Mouse (Mus musculus) lung, embryonic 16.5 days (tissue): ENCODE measurements around the gene Gm45261. TPM values are rescaled to one million over a fixed set of nuclear protein-coding genes. Genes with fewer than 3 reads are reported as not detected.

ENCODE experiments used
- ATAC-seq: fragments of 200-750 bp; cut with Nextera tagmentation; 2 replicates; pipeline ENCODE4 v1.8.0; 2017; ENCODE audit warnings: low read depth, mild to moderate bottlenecking, moderate library complexity
- H3K27ac ChIP-seq: fragments of 300-500 bp; sonication (generic); 2 replicates; pipeline ENCODE4 v1.5.1; 2014; ENCODE audit warnings: mild to moderate bottlenecking, control low read depth, low read length
- H3K27me3 ChIP-seq: fragments of 300-500 bp; sonication (generic); 2 replicates; pipeline ENCODE4 v1.6.1; 2014; ENCODE audit warnings: low read depth, low read length, mixed read lengths; ENCODE audit not compliant: control insufficient read depth, insufficient read depth
- H3K36me3 ChIP-seq: fragments of 300-500 bp; sonication (generic); 2 replicates; pipeline ENCODE4 v1.6.1; 2014; ENCODE audit warnings: low read length; ENCODE audit not compliant: control insufficient read depth, insufficient read depth
- H3K4me1 ChIP-seq: fragments of 300-500 bp; sonication (generic); replicated peaks from 2 replicates; pipeline ENCODE4 v1.6.1; 2014; ENCODE audit warnings: low read length, mixed read lengths; ENCODE audit not compliant: control insufficient read depth, insufficient read depth
- H3K4me2 ChIP-seq: fragments of 300-500 bp; sonication (generic); 2 replicates; pipeline ENCODE4 v1.6.1; 2014; ENCODE audit warnings: low read depth, low read length, control low read depth
- H3K4me3 ChIP-seq: fragments of 300-500 bp; sonication (generic); 2 replicates; pipeline ENCODE4 v1.5.1; 2014; ENCODE audit warnings: mild to moderate bottlenecking, low read length, control low read depth
- H3K9ac ChIP-seq: fragments of 300-500 bp; sonication (generic); 2 replicates; pipeline ENCODE4 v1.6.1; 2014; ENCODE audit warnings: low read length, control low read depth
- H3K9me3 ChIP-seq: fragments of 300-500 bp; sonication (generic); 2 replicates; pipeline ENCODE4 v1.6.1; 2016; ENCODE audit warnings: low read length; ENCODE audit not compliant: control insufficient read depth
- WGBS: fragments of 180-500 bp; shearing (Covaris S2); extraction: QIAGEN DNeasy Blood & Tissue Kit; methylation state at CpG from one replicate; pipeline ENCODE4 v1.1.7; 2014; 5-methylcytosine and 5-hydroxymethylcytosine counted together
- polyA plus RNA-seq: library from polyadenylated mRNA; unstranded; fragments of >200 nt; fragmentation: Nextera tagmentation; extraction: Ambion mirVana; gene quantifications from 2 replicates; pipeline ENCODE4 v1.2.1, GENCODE M21; 2015

Gene Gm45261
- polyA plus RNA-seq, 1 experiment from 2014 or later: not detected

DNA sequence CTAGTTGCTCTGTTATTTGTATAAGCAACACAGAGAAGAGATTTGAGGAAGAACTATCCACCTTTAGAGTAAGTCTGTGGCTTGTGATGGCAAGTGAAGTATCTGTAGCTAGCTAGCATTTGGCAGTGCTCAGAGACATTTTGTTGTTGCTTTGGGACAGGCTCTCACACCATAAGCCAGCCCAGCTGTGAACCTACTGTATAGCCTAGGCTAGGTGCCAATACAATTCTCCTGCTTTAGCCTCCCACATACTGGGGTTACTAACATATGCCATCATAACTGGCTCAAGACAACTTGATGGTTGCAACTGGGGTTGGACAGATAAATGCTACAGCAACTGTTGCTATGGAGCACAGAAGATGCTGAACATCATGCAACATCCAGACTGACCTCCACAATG lies 1.8 kb downstream of the Gm45261 start:
- Histone ChIP-seq H3K4me3 (no peak overlapping the region), H3K9ac (no peak overlapping the region), H3K4me1 (no peaks in the 10 kb centered on the region), H3K36me3 (no peaks in the 10 kb centered on the region), H3K4me2 (no peak overlapping the region), H3K9me3 (no peaks in the 10 kb centered on the region), H3K27me3 (no peaks in the 10 kb centered on the region), H3K27ac (no peak overlapping the region)
- ATAC-seq: no peak

DNA sequence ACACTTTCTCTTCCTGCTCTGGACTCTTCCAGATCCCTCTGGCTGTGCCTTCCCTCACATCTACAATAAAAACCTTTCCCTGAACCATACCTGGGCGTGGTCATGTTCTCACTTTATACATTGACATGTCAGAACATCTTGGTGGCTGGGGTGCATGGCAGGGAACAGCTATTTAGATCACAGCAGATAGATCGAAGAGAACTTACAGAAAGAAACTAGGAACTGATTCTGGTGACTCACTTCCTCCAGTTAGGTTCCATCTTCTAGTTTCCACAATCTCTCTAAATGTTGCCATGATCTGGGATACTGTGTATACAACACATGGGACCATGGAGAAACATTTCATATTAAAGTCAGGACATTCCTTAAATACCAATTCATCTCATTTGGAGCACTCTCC lies 7.3 kb downstream of the Gm45261 start:
- WGBS: 68% methylated on average over 2 of the region's 2 CpGs
- ATAC-seq: no peak
- no peak overlapping the region for H3K9ac ChIP-seq
- no peak overlapping the region for H3K27ac ChIP-seq
- H3K4me3 ChIP-seq: no peak overlapping the region
- H3K4me2 ChIP-seq: no peak overlapping the region
- no peaks in the 10 kb centered on the region for H3K9me3 ChIP-seq
- H3K27me3 ChIP-seq: no peaks in the 10 kb centered on the region
- H3K4me1 ChIP-seq: no peaks in the 10 kb centered on the region
- no peaks in the 10 kb centered on the region for H3K36me3 ChIP-seq

DNA sequence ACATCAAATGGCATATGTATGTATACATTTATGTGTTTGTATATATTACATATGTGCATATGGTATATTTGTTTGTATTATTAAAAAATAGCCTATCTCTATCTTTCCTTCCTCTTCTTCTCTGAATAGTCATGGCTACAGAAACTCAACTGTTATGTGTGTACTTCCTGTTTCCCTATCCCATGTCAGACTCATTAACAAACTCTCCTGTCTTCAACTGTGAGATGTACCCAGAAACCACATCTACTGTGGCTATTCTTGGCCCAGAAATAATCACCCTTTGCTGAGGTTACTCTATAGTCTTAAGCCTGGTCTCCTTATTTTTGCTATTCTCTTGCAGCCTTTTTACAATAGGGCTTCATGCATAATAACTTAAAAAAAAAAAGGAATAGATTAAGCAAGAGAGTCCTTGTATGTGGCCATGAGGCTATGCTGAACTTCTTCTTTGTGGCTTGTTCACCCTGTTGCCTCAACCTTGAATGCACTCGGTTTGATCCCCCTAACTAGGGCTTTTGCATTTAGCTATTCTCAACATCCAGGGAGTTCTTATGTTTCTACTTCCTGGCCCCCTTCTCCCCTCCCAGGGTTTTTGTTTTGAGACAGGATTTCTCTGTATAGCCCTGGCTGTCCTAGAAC lies 9.2 kb downstream of the Gm45261 start:
- no peak for ATAC-seq
- no peak overlapping the region for H3K9ac ChIP-seq
- H3K27me3 ChIP-seq: no peaks in the 10 kb centered on the region
- WGBS: 82% methylated on average over 1 of the region's 1 CpGs
- H3K9me3 ChIP-seq: no peaks in the 10 kb centered on the region
- no peaks in the 10 kb centered on the region for H3K36me3 ChIP-seq
- H3K4me2 ChIP-seq: no peak overlapping the region
- H3K4me1 ChIP-seq: no peaks in the 10 kb centered on the region
- H3K4me3 ChIP-seq: no peak overlapping the region
- no peak overlapping the region for H3K27ac ChIP-seq

DNA sequence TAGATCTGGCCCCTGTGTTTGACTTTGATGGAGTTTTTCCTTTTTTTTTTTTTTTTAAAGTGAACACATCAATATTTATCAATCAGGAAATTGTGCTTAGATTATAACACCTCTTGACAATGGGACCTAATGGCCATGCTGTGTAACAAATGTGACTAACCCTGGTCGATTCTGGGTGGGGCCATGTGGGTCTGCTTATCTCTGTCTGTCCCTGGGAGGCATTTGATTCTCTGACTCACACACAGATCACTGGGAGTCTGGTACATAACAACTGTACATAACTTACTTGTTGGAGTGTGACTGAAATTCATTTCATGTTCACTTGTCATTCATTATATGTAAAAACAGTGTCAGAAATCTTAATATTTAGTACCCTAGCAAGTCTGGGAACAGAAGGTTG lies 13.7 kb downstream of the Gm45261 start:
- no peaks in the 10 kb centered on the region for H3K4me1 ChIP-seq
- no peak overlapping the region for H3K4me3 ChIP-seq
- no peaks in the 10 kb centered on the region for H3K9me3 ChIP-seq
- H3K27me3 ChIP-seq: no peaks in the 10 kb centered on the region
- no peak overlapping the region for H3K4me2 ChIP-seq
- H3K9ac ChIP-seq: no peak overlapping the region
- ATAC-seq: no peak
- no peaks in the 10 kb centered on the region for H3K36me3 ChIP-seq
- WGBS: 43% methylated on average over 1 of the region's 1 CpGs
- no peak overlapping the region for H3K27ac ChIP-seq

DNA sequence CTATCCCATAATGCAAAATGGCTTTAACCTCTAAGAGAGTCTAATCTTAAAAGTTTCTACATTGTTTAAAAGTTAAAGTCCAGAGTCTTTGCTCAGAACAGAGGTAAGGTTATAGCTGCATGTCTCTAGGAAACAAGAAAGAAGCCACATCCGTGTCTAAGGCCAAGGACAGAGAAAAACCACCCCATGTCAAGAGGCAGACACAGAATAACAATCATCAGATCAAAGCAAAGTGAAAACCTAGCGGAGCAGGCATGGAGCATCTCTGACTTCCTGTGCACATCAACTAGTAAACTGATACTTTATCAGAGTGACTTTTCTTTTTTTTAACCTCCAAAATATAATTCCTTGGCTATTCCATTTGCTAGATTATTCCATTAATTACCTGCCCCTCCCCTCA lies 20.3 kb downstream of the Gm45261 start:
- ATAC-seq: no peak
- no peak overlapping the region for H3K4me3 ChIP-seq
- 57% methylated on average over 2 of the region's 2 CpGs for WGBS
- no peaks in the 10 kb centered on the region for H3K27me3 ChIP-seq
- no peaks in the 10 kb centered on the region for H3K36me3 ChIP-seq
- no peaks in the 10 kb centered on the region for H3K4me1 ChIP-seq
- no peak overlapping the region for H3K9ac ChIP-seq
- no peak overlapping the region for H3K4me2 ChIP-seq
- no peaks in the 10 kb centered on the region for H3K9me3 ChIP-seq
- H3K27ac ChIP-seq: no peak overlapping the region

DNA sequence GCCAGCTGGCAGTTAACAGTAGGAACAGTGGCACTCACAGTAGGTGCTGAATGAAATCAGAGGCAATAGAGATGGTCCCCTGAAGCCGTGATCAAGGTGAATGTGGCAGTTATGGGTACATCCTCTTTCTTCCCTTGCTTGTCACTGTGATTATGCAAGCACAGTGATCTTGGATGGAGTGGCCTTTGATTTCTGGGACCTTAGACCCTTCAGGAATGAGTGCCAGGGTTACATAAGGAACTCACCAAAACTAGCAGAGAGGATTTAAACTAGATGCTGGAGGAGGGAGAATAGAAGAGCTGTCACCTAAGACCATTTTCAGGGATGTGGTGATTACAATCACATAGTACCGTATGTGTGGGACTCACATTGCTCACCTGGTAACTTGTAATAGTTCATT lies 22.7 kb downstream of the Gm45261 start:
- ATAC-seq: no peak
- Histone ChIP-seq H3K27me3 (no peaks in the 10 kb centered on the region), H3K27ac (no peak overlapping the region), H3K36me3 (no peaks in the 10 kb centered on the region), H3K4me1 (no peaks in the 10 kb centered on the region), H3K9ac (no peak overlapping the region), H3K4me2 (no peak overlapping the region), H3K9me3 (no peaks in the 10 kb centered on the region), H3K4me3 (no peak overlapping the region)
- WGBS: 57% methylated on average over 2 of the region's 2 CpGs

DNA sequence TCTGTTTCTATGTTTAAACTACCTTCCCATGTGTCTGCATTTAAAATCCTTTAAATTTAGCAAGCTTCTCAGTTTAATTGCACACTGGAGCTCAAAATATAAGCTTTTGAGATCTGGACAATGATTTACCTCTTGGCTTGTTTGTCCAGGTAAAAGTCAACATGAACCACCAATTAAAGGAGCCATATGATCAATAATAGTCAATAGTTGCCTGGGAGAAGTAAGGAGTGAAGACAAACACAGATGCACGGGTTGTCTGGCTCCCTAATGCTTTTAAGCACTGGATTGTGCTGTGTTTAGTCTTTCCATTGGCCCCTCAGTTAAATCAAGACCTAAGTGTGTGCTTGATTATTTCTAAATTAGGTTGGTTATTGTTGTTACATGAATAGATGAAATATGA lies 33.3 kb downstream of the Gm45261 start:
- no peak overlapping the region for H3K4me2 ChIP-seq
- H3K4me3 ChIP-seq: no peak overlapping the region
- no peaks in the 10 kb centered on the region for H3K36me3 ChIP-seq
- H3K27me3 ChIP-seq: no peaks in the 10 kb centered on the region
- no peaks in the 10 kb centered on the region for H3K9me3 ChIP-seq
- H3K27ac ChIP-seq: no peak overlapping the region
- no peak overlapping the region for H3K9ac ChIP-seq
- WGBS: 41% methylated on average over 1 of the region's 1 CpGs
- no peak for ATAC-seq
- H3K4me1 ChIP-seq: no peaks in the 10 kb centered on the region

DNA sequence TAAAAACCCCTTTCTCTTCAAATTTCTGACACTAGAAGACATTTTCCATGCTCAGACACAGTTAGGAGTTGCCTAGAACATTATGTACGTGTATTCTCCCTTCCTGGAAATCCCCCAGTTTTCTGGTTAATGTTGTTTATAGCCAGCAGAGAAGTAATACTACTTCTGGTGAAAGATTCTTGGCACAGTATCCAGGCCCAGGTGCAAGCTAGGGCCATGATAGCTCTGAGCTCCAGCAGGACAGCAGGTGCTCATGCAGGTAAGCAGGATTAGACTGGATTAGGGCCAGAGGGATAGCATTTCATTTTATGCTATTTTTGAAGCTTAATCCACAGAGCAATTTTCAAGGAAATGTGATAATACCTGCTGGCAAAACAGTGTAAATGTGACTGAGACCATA lies 33.8 kb downstream of the Gm45261 start:
- H3K4me1 ChIP-seq: no peaks in the 10 kb centered on the region
- no peak overlapping the region for H3K4me3 ChIP-seq
- no peaks in the 10 kb centered on the region for H3K36me3 ChIP-seq
- H3K4me2 ChIP-seq: no peak overlapping the region
- H3K9me3 ChIP-seq: no peaks in the 10 kb centered on the region
- no peak overlapping the region for H3K9ac ChIP-seq
- no peak for ATAC-seq
- 41% methylated on average over 1 of the region's 1 CpGs for WGBS
- no peaks in the 10 kb centered on the region for H3K27me3 ChIP-seq
- H3K27ac ChIP-seq: no peak overlapping the region

DNA sequence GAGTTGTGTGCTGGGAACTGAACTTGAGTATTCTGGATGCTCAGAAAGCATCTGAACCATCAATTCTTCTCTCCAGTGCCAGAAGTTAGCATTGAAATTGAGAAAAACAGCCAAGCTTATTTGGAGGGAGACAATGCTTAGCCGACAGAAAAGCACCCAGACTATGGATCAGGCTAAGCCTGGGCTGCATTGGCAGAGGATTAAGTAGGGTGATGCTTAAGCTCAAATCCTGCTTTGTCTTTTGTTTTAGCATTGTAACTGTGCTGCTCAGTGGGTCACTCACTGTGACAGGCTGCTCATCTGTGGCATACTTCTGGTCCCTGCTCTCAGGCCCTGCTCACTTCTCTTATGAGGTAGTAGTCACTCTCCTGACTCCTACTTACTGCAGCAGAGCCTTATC lies 36.6 kb downstream of the Gm45261 start:
- no peak for ATAC-seq
- Histone ChIP-seq H3K36me3 (no peaks in the 10 kb centered on the region), H3K4me1 (no peaks in the 10 kb centered on the region), H3K27ac (no peak overlapping the region), H3K27me3 (no peaks in the 10 kb centered on the region), H3K4me2 (no peak overlapping the region), H3K9ac (no peak overlapping the region), H3K4me3 (no peak overlapping the region), H3K9me3 (no peaks in the 10 kb centered on the region)
- WGBS: 78% methylated on average over 1 of the region's 1 CpGs
